Mouse (Mus musculus) brain, embryonic 14.5 days (tissue): Measurements from ENCODE around the gene Mlh3. TPM values are rescaled to one million over a fixed set of nuclear protein-coding genes. Genes with fewer than 3 reads are reported as not detected.

Experiments
- DNase-seq: peaks from one replicate; pipeline ENCODE4 v3.0.0-alpha.2; 2011; ENCODE audit warnings: low read depth
- CTCF ChIP-seq: fragments of 200-500 bp; IDR thresholded peaks from 2 replicates; pipeline ENCODE4 v1.5.1; 2012; ENCODE audit warnings: inconsistent platforms, mild to moderate bottlenecking, moderate library complexity, borderline replicate concordance; ENCODE audit not compliant: insufficient read depth, insufficient read length; ENCODE audit errors: extremely low read depth
- POLR2A ChIP-seq: fragments of 200-500 bp; IDR thresholded peaks from 2 replicates; pipeline ENCODE4 v1.6.1; 2012; ENCODE audit warnings: mild to moderate bottlenecking, inconsistent platforms, borderline replicate concordance; ENCODE audit not compliant: poor library complexity, insufficient read depth, insufficient read length, severe bottlenecking; ENCODE audit errors: extremely low read depth
- polyA plus RNA-seq: library from polyadenylated mRNA; depleted of rRNA; stranded (reverse); fragments of >200 nt; gene quantifications from 2 replicates; pipeline ENCODE4 v1.2.3, GENCODE M21; 2012

Gene Mlh3
- polyA plus RNA-seq, 1 experiment, result 10.1 TPM

- TF ChIP-seq CTCF (no peak), POLR2A (peak; percentile 50; the same call in 1 of the 2 replicates)
- DNase-seq, result peak; percentile 99
Measured at GRCm38 (mm10) chr12:85280105-85280844, 9.9 kb upstream of the Mlh3 start.

GRCm38 (mm10) chr12:85279396-85280080 is 9.1 kb upstream of the Mlh3 start:
- no peak for DNase-seq
- TF ChIP-seq POLR2A, result no peak

GRCm38 (mm10) chr12:85278919-85279318 is 8.5 kb upstream of the Mlh3 start:
- no peak for DNase-seq
- no peak for TF ChIP-seq CTCF
- no peak for TF ChIP-seq POLR2A

GRCm38 (mm10) chr12:85276273-85276672 is 5.9 kb upstream of the Mlh3 start:
- no peak for DNase-seq

GRCm38 (mm10) chr12:85273508-85273907 is 3.1 kb upstream of the Mlh3 start:
- TF ChIP-seq CTCF (no peak), POLR2A (no peak)
- DNase-seq, result no peak

More at GRCm38 (mm10) chr12:85276273-85276672, 5.9 kb upstream of the Mlh3 start:
- TF ChIP-seq CTCF (no peak), POLR2A (no peak)

- no peak for TF ChIP-seq CTCF
- TF ChIP-seq POLR2A, result no peak
- no peak for DNase-seq
Measured at GRCm38 (mm10) chr12:85271843-85272206, 1.4 kb upstream of the Mlh3 start.

GRCm38 (mm10) chr12:85271132-85271842 is 888 bp upstream of the Mlh3 start:
- no peak for TF ChIP-seq CTCF
- TF ChIP-seq POLR2A, result no peak
- DNase-seq, result no peak

- TF ChIP-seq POLR2A (no peak), CTCF (no peak)
- no peak for DNase-seq
Measured at GRCm38 (mm10) chr12:85269821-85270220, 578 bp downstream of the Mlh3 start.

- DNase-seq, result no peak
Measured at GRCm38 (mm10) chr12:85266248-85266647, 4.2 kb downstream of the Mlh3 start.

GRCm38 (mm10) chr12:85264940-85265339 is 5.5 kb downstream of the Mlh3 start:
- TF ChIP-seq CTCF (no peak), POLR2A (no peak)
- peak; percentile 8 for DNase-seq

More at GRCm38 (mm10) chr12:85266248-85266647, 4.2 kb downstream of the Mlh3 start:
- no peak for TF ChIP-seq CTCF
- TF ChIP-seq POLR2A, result no peak

GRCm38 (mm10) chr12:85264531-85264930 is 5.9 kb downstream of the Mlh3 start:
- TF ChIP-seq CTCF (no peak), POLR2A (no peak)
- peak; percentile 66 for DNase-seq
